Mouse (Mus musculus): ENCODE data around the gene Itsn2. TPM values are rescaled to one million over a fixed set of nuclear protein-coding genes. Genes with fewer than 3 reads are reported as not detected.
"Not testable (repeated sequence)": the region's sequence is repeated elsewhere in the genome, so short reads cannot be mapped to it uniquely, and the experiment has no call there.

Gene Itsn2
- total RNA-seq (2022): 10 to 100 TPM; 55.7 to 74.2 (median 67.1) TPM

DNA sequence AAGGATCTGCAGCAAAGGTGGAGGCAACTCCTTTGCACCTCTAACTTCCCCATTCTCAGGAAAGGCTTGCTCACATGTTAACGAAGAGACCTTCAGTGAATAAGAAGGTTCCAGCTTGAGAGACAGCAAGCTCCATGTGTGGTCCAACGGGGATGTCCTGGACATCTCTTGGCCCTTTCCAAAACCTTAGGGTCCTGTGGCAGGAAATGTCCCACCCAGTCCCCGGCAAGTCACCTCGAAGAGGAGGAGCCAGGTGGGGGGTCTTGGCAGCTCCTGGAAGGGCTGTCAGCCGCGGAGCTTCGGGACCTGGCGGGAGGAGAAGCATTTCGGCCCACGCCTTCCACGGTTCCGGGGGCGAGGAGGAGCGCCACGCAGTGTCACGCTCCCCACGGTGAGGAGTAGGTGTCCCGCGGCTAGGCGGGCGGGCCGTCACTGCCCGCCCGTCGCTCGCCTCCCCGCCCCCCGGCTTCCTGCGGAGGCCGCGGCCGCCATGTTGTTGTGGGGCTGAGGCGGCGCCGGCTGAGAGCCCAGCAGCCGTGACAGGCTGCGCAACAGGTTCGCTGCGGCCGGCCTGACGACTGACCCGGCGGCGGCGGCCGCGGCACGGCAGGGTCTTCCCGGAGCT, at the start of gene Itsn2, which contains the start of gene Gm3625:
Itsn2 (plus strand) TSS at position 98 of the 625 bp plus-strand sequence.
Gm3625 (minus strand) TSS at position 387 of the 625 bp plus-strand sequence.
- DNase-seq: peak; percentile 54

DNA sequence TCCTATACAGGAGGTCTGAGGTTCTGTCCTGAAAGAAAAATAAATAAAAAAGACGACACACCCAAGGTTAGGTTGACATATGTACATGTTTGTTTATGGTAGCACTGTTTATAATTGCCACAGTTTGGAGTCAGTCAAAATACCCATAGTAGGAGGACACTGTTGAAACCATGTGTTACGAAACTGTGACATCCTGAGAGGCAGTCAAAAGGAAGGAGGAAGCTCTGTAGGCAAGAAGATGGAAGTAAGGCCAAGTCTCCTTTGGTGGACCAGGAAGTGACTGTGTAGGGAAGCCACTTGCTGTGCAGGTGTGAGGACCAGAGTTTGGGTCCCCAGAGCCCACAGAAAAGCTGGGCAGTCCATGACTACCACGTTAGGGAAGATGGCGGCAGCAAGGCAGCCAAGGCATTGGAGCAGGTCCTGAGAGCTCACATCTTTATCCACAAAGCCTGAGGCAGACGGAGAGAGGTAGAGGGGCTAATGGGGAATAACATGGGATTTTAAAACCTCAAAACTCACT, 48.0 kb upstream of the Itsn2 start:
- DNase-seq: no peak

- DNase-seq: no peak
These were observed 47.0 kb upstream of the Itsn2 start for GRCm38 (mm10) chr12:4545425-4545824.

- no peak for DNase-seq
These were observed 45.9 kb upstream of the Itsn2 start for GRCm38 (mm10) chr12:4546491-4546890.

- DNase-seq: no peak
These were observed 44.9 kb upstream of the Itsn2 start for GRCm38 (mm10) chr12:4547557-4547956.

DNA sequence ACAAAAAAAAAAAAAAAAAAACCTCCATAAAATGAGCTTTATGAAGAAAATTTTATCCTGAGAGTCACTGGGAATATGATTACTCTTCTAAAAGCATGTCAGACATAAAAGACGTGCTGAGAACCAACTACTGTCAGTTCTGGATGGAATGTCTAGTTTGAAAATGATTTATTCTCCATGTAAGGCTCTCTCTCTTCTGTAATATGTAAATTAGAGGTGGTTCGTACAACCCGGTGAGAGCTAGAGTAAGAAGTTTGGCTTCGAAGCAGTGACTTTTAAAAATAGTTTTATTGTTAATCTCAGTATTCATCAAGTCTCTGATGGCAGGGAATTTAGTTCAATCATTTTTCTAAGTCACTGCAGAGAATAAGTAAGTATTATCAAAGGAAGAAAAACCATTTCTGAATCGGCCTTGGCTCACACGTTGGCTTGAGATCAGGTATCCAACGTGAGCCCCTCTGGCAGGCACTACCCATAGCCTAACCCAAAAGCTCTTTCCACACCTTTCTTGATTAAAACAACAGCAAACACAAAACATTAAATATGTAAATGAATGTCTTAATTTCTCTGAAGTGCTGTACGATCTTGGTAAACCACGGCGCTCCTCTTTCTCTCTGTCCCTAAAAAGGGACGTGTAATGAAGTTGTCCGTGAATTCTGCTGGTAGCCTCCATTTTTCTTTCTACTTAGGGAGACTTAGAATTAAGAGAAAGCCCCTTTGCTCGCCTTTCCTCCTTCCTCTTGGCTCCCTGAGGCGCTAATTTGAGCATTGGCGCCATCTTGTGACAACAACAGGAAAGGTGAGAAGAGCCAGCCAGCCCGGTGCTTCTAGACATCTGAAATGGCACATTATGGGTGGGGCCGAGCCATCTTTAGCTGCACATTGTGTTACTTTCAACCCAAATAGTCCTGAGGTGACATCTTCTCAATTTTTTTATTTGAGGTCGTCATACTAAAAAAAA, 44.1 kb upstream of the Itsn2 start:
- DNase-seq: peak; percentile 49

DNA sequence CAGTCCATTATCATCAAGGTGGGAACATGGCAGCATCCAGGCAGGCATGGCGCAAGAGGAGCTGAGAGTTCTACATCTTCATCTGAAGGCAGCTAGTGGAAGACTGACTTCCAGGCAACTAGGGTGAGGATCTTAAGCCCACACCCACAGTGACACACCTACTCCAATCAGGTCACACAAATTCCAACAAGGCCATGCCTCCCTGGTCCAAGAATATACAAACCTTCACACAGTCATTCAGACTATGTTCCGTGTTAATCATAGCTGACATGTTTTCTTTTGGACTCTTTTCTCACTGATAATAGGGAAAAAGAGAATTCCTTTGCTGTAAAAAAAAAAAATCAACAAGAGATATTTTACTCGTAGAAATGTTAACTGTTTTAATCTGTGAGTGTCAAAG, 38.7 kb upstream of the Itsn2 start:
- DNase-seq: not testable (repeated sequence)

GRCm38 (mm10) chr12:4555451-4555850, 37.0 kb upstream of the Itsn2 start:
- no peak for DNase-seq

- DNase-seq: no peak
These were observed 35.5 kb upstream of the Itsn2 start for GRCm38 (mm10) chr12:4556891-4557290.

GRCm38 (mm10) chr12:4557436-4557835, 35.0 kb upstream of the Itsn2 start:
- no peak for DNase-seq

DNA sequence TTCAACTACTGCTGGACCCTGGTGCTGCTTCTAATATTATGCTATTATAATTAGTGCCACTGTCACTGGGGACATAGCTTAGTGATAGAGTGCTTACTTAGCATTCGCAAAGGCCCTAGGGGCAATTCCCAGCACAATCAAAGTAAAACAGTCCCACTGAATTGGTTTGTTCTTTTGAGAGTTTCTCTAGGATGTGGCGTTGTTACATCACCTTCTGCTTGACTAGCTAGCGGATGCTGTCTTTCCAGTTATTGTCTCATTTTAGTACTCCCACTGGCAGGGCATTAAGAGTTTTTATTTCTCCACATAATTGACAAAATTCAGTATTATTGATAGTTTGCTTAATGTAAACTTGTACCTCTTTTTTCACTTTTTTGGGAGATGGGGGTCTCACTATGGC, 34.4 kb upstream of the Itsn2 start:
- no peak for DNase-seq

DNA sequence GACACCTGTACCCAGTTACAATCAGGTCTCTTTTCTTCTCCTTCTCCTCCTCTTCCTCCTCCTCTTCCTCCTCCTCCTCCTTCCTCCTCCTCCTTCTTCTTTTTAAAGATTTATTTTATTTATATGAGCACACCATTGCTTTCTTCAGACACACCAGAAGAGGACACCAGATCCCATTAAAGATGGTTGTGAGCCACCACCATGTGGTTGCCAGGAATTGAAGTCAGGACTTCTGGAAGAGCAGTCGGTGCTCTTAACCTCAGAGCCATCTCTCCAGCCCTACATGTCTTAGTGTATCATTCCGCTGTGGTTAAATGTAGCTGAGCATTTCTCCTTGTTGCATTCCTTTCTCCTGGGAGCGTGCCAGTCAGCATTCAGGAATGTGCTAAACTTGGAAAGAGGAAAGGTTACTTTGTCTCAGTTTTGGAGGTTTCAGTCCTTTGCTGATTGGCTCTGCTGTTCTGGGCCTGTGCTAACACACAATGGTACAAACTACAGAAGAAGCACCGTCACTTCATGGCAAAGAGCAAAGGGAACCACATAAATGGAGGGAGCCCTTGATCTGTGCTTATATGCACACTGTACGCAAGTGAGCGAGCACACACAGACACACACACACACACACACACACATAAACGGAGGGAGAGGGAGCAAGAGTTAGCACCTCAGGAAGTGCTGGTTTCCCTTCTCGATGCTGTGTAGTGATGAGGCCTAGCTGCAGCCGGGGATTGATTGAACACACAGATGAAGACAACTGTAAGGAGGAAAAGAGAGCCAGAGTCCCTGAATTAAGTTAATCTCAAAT, 33.8 kb upstream of the Itsn2 start:
- DNase-seq: peak; percentile 28

GRCm38 (mm10) chr12:4571864-4572263, 20.6 kb upstream of the Itsn2 start:
- peak; percentile 52 for DNase-seq

DNA sequence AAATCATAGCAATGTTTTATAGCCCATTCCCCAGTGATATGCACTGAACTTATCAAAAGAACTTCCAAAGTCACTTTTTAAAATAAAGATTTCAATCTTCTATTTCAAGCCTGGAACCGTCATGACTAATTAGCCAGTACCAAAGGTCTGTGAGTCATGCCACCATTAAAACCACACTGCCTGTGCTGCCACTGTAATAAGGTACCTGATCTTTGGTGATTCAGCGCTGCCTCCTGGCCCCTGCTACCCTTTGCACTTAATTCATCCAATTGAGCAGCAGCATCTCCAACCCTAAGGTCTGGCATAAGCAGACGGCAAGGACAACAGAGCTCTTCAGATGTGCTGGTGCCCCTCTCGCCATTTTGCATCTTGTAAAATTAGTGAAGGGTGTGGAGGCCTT, 18.4 kb upstream of the Itsn2 start:
- DNase-seq: no peak

DNA sequence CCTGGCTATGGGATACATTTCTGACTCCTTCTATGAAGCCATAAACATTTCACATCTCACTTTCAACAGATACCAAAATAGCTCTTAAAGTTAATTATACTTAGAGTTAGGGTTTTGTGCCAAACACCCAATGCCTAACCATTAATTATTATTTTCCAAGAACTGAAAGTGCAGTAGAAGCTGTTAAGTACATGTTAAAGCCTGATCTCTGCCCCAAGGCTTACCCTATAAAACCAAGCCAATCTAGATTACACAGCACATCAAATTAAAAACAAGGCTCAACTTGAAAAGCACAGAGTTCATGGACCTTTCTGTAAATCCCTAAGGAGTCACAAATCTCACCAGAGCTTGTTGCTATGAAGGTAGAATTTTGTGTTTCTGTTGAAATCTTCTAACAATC, 10.1 kb upstream of the Itsn2 start:
- no peak for DNase-seq

DNA sequence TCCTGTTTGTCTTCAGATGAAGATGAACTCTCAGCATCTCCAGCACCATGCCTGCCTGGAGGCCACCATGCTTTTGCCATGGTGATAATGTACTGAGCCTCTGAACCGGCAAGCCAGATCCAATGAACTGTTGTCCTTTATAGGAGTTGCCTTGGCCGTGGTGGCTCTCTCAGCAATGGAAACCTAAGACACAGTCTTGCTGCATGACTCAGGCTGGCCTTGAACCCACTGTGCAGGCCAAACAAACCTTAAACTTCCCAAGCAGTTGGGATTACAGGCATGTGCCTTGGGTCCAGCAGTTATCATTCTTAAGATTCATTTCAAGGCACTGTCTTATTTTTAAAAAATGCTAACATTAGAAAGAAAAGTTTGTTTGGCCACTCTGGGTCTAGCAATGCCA, 4.6 kb upstream of the Itsn2 start:
- peak; percentile 52 for DNase-seq

DNA sequence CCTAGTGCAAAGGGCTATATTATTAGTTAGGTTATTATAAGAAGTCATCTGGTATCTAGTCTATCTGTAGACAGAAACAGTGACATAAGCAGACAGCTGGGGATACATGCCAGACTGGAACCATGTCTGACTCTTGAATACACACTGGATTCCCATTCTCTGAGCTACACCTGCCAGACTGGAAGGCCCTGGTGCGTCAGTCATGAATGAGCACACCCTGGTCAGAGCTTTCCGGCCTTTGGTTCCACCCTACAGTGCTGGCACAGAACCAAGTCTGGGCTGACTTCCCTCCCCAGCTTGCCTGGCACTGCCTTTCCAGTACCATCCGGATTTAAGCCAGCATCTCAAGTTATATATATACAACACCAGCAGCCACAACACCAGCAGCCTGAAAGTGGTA, 3.8 kb upstream of the Itsn2 start:
- DNase-seq: no peak

GRCm38 (mm10) chr12:4592025-4592424, 413 bp upstream of the Itsn2 start:
- DNase-seq: no peak

- peak; percentile 38 for DNase-seq
These were observed 910 bp downstream of the Itsn2 start for GRCm38 (mm10) chr12:4593166-4593929.

DNA sequence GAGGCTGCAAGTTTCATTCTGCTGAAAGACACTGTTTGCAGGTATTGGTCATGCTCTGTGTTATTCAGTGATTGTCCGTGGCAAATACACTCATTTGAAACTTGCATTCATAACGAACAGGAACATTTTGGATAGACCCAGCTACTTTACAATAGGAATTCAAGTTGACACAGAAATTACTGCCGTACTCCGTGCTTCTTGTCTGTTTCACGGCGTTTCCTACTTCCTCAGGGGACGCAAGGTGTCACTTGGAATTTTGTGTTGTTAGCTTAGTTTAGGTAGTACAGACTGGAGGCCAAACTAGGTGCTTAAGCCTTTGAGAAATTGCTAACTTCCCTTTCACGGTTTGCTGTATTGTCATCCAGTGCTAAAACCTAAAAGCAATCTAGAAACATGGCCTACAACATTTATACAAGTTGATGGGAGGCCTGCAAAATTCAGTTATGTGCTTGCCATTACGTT, 1.5 kb downstream of the Itsn2 start:
- DNase-seq: no peak

- no peak for DNase-seq
These were observed 2.6 kb downstream of the Itsn2 start for GRCm38 (mm10) chr12:4595055-4595454.
